Mouse (Mus musculus): ENCODE results near the gene Cherp.

DNA sequence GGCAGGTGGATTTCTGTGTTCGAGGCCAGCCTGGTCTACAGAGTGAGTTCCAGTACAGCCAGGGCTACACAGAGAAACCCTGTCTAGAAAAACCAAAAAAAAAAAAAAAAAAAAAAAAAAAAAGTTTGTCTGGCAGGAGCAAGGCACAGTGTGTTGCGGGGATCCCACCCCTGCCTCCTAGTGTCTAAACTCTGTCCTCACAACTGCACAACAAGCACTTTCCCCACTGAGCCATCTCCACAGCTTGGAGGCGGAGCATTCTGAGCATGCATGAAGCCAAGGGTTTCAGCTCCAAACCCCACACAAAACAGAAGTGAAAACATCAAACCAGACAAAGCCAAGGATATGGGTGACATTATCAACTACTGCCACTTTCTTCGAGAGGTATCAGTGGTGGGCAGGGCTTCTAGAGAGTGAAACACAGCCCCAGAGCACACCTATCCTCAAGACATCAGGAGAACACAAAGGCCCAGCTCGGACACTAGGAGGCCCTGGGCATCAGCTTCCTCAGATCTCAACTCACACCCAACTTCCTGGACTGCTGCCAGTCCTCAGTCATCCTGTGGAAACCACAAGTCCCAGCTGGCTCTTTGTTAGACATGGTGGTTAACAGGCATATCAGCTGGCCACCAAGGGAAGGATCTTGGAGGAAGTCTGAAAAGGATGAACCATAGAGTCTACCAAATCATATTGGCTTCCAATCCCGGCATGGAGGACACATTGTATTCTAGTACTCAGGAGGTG is 10.6 kb upstream of the Cherp start:
- TF ChIP-seq POLR2A (IDR thresholded peaks at IDR 0.05; ENCODE audit: control insufficient read depth, low read depth, low read length) = no peak
- TF ChIP-seq CTCF (IDR thresholded peaks at IDR 0.05; ENCODE audit: control insufficient read depth, insufficient read depth, insufficient replicate concordance, low read depth, low read length) = no peak

Measured in testis, adult 2 months (tissue).